10 mouse cellular contexts compared by ENCODE assay signal in the genomic region with DNA sequence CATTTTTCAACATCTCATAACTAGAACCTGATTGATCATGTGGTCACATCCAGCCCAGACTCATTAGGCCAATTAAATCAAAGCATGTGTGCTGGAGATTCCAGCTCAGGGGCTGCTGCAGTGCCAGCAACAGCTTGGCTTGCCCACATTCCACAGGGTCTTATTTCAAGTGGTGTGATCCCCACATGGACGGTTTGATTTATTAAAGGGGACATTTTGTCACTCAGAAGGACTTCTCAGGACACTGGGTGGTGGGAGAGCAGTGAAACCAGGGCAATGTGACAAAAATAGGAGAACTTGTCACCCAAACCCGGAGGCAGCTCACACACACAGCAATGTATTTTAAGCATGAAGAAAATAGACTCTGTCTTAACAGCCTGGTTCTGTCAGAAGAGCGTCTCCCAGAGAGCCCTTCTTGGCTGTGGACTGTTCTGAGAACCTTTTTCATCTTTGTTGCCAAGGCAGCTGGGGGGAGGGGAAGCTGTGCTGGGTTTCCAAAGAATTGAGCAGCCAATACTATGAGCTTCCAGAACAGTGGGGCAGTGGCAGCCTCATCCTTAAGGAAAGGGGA.
DNase-seq lines count a peak whose midpoint lies in the region; ATAC-seq and TF ChIP-seq lines count a peak whose summit lies in the region.
"Had no signal": no experiment of that assay in that cellular context is flagged by ENCODE, and none has a peak within 500 bp of the region (broad histone marks: within the 10 kb centered on the region; RNA-seq: fewer than 3 reads in every experiment).

No protein-coding gene starts in this region.

- ATAC-seq in hindbrain, postnatal 0 days, result peak; percentile 94
- peak; percentile 82 for ATAC-seq in midbrain, embryonic 11.5 days (ENCODE audit: low FRiP score)
- ATAC-seq in erythroblast, adult 5-6 weeks (replicated peaks; ENCODE audit: low FRiP score, poor library complexity, severe bottlenecking), result no peak

- TF ChIP-seq CTCF in hindbrain, postnatal 0 days (IDR thresholded peaks at IDR 0.05; ENCODE audit: low read depth), result no peak

- H3K27me3 ChIP-seq in hindbrain, postnatal 0 days (ENCODE audit: insufficient read depth, low read length), result no peaks in the 10 kb centered on the region
- H3K27me3 ChIP-seq in midbrain, embryonic 11.5 days (ENCODE audit: control insufficient read depth, insufficient read depth, low read length), result no peaks in the 10 kb centered on the region

- WGBS in hindbrain, postnatal 0 days, result 7% methylated on average over 3 of the region's 3 CpGs
- 20% methylated on average over 3 of the region's 3 CpGs for WGBS in midbrain, embryonic 11.5 days

- H3K4me1 ChIP-seq in hindbrain, postnatal 0 days (ENCODE audit: insufficient read depth, low read length), result peaks cover 10% of the 10 kb centered on the region; the same call in 1 of the 2 replicates
- H3K4me1 ChIP-seq in midbrain, embryonic 11.5 days (ENCODE audit: control insufficient read depth, insufficient read depth, low read length), result no peaks in the 10 kb centered on the region; the same call in none of the 2 replicates

- intact Hi-C loops in gastrocnemius, postnatal 14 days (cut with DNase I; ENCODE audit: low total_unique reads), result loop anchor here (10.0 kb wide), 1 partner anchor 361 kb away; no protein-coding TSS in a partner anchor

- H3K36me3 ChIP-seq in hindbrain, postnatal 0 days (ENCODE audit: insufficient read depth, low read length), result no peaks in the 10 kb centered on the region
- no peaks in the 10 kb centered on the region for H3K36me3 ChIP-seq in midbrain, embryonic 11.5 days (ENCODE audit: control insufficient read depth, insufficient read depth, low read length)
- H3K36me3 ChIP-seq: G1E had no signal

- no peak overlapping the region for H3K4me2 ChIP-seq in hindbrain, postnatal 0 days (ENCODE audit: low read depth, low read length)
- no peak overlapping the region for H3K4me2 ChIP-seq in midbrain, embryonic 11.5 days

- H3K9me3 ChIP-seq in hindbrain, postnatal 0 days (ENCODE audit: low read length), result no peaks in the 10 kb centered on the region
- H3K9me3 ChIP-seq in midbrain, embryonic 11.5 days (ENCODE audit: control insufficient read depth, low read length), result no peaks in the 10 kb centered on the region
- H3K9me3 ChIP-seq: G1E had no signal

- H3K27ac ChIP-seq in hindbrain, postnatal 0 days, result peak overlapping the region; percentile 57; the same call in 1 of the 2 replicates
- peak overlapping the region; percentile 1 for H3K27ac ChIP-seq in midbrain, embryonic 11.5 days (ENCODE audit: low read depth, low read length)
- H3K27ac ChIP-seq: macrophage had no signal

- peak; percentile 15 to 57 for DNase-seq in adrenal gland, adult (ENCODE audit: inconsistent age in 2 of 2, low spot score in 1 of 2)
- DNase-seq in embryo, embryonic 11 days, result peak; percentile 79
- DNase-seq in gastrocnemius, postnatal 14 days, result peak; percentile 77
- peak; percentile 87 for DNase-seq in hindbrain, postnatal 0 days (ENCODE audit: low spot score)
- DNase-seq in left cerebral cortex, adult 11 months (ENCODE audit: low spot score), result peak; percentile 74
- DNase-seq in midbrain, embryonic 11.5 days (ENCODE audit: low spot score, missing footprints), result peak; percentile 93
- DNase-seq in right cerebral cortex, postnatal 4 days, result peak; percentile 89

- no peak overlapping the region for H3K4me3 ChIP-seq in hindbrain, postnatal 0 days (ENCODE audit: low read length)
- no peak overlapping the region for H3K4me3 ChIP-seq in midbrain, embryonic 11.5 days (ENCODE audit: low read depth, low read length)

- no peak overlapping the region for H3K9ac ChIP-seq in hindbrain, postnatal 0 days (replicated peaks; ENCODE audit: low read length)
- no peak overlapping the region for H3K9ac ChIP-seq in midbrain, embryonic 11.5 days (ENCODE audit: low read length)

Comparison
In these comparisons a context has a peak if more than half of its experiments do, and no peak if none do; other contexts are left out.
1. DNase-seq: peak in every context shown above with its lines; median percentile 93 in midbrain, embryonic 11.5 days; 89 in right cerebral cortex, postnatal 4 days; 87 in hindbrain, postnatal 0 days; 79 in embryo, embryonic 11 days; 77 in gastrocnemius, postnatal 14 days; 74 in left cerebral cortex, adult 11 months; 36 in adrenal gland, adult.